Mouse (Mus musculus): Measurements from ENCODE around the gene Ak9.

Ak9 gene

DNA sequence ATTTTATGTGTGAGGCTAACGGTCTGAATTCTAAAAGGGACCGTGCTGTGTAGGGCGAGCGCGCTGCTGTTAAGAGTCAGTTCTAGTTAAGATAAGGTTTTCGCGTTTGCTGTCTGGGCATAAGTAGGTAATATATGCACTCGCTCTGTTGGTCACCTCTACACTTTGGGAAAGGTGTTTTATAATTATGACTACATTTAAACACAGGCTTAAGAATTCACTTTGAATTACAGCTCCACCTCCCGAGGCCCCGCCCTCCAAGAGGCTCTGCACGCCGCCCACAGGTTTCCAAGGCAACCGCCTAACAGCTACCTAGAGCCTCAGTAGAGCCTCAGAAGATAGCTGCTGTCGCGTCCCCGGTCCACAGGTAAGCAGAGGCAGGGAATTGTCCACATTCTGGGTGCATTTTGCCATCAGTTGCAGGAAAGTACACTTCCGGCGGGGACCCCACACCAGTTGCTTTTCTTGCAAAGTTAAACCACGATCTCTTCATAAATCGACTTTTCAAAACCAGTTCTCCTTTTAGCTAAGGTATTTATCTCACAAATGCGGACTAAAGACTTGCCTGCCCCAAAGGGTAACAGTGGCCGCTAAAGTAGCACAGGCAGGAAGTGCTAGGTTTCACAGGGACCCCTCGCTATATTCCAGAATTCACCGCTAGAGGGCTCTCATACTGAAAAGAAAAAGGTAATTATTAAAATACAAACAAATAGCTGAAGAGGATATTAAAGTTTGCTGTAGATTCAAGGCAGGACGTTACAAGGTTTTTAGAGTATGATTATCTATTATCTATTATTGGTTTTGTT is at the start of gene Ak9:
Ak9 (plus strand) TSS at position 342 of the 806 bp plus-strand sequence.
- peak; percentile 87 for DNase-seq

DNA sequence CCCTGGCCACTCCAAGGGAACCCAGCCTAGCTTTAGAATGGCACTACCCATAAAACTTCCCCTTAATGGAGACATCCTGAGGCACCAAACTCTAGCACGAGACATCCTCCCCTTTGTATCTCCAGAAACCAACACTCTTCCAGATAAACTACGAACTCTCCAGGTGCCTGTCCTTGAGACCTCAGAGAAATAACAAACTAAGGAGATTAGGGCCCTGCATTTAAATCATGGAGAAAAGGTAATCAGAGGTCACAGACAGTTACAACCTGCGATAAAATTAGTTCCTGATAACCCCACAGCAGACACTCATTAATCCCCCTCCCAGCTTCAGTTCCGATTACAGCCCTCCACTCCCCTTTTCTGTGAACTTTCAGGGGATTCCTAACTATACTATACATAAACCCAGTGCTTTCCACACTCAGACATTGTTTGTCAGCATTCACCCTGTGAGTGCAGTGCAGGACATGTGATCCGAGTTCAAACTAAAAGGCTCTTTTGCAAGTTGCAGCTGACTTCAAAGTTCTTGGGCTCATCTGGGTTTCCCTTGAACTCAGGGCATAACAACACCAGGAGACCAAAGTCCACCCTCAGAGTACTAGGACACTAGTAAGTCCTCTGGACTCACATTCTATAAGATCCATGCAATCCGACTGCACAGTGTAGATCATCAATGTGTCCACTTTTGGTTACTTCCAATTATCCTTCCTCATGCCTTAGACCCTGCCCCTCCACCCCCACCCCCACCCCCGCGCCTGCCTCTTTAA is 43.4 kb upstream of the Ak9 start:
- DNase-seq, result no peak

DNA sequence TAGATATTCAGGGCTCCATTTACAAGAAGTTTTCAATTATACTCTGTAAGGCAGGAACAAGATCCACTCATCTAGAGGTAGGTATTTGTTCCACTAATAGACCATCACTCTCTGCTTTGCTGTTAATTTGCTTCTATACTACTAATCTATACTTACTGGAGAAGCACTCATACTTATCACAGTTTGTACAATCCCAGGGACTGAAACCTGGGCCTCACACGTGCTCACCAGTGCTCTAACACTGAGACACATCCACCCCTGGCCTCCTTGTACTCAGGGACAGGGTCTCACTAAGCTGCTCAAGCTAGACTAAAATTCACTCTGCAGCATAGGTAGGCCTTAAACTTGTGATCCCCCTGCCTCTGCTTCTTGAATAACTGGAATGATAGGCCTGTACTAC is 42.6 kb upstream of the Ak9 start:
- DNase-seq, result no peak

DNA sequence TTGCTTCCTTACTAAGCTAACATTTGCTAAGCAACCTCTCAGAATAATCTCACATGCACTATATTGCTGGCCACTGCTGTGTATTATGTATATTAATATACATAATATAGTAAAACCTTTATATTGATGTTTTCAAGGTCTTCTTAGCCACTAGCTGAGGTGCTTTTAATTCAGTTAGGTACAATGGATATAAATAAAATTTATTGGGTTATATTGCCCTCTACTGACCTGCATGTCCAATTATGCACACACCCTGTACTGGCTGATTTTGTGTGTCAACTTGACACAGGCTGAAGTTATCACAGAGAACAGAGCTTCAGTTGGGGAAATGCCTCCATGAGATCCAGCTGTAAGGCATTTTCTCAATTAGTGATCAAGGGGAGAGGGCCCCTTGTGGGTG is 41.9 kb upstream of the Ak9 start:
- DNase-seq, result no peak

DNA sequence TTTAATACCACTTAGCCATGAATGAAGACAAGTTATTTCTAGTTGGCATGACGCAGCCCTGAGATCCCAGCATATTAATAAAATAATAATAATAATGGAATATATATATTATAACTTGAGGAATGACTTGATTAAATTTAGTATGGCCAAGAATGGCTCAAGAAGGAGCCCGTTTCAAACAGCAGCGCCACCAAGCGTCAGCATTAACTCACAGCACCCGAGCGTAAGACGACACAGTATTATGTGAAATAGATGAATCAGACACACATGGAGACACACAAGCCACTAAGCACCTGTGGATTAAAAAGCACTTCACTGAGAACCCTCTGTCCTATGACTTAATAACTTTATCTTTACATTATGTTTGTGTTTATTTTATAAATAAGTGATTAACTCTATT is 31.9 kb upstream of the Ak9 start:
- DNase-seq, result peak; percentile 43

DNA sequence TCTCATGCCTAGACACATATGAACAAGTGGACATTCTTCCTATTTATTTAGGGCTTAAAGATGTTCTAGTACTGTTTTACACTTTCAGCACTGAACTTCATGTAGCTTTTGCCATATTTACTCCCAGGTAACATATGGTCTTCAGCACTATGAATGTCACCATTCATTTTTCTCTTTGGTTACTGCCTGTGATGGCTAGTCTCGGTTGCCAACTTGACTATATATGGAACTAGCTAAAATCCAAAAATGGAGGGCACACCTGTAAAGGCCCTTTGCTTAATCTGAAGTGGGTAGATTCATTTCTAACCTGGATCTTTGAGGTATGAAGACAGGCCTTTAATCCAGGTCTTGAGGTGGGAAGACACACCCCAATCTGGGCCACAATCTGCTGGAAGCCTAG is 28.9 kb upstream of the Ak9 start:
- no peak for DNase-seq

DNA sequence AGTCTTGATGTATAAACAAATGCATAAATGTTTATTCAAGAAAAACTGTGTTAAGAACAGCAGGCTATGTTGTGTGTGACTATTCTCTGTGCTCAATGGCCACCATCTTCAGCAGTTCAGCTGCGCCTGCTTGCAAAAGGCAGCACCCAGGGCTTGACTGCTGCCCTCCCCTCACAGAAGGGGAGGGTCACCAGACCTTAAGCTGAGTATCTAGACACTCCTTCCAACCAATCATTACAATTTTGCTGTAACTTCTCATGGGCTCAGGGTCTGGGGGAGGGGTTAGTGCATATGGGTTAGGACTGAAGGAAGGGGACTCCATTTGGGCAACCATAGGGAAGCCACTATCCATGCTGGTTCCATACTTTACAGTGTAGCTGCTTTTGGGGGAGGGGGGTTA is 25.0 kb upstream of the Ak9 start:
- no peak for DNase-seq

DNA sequence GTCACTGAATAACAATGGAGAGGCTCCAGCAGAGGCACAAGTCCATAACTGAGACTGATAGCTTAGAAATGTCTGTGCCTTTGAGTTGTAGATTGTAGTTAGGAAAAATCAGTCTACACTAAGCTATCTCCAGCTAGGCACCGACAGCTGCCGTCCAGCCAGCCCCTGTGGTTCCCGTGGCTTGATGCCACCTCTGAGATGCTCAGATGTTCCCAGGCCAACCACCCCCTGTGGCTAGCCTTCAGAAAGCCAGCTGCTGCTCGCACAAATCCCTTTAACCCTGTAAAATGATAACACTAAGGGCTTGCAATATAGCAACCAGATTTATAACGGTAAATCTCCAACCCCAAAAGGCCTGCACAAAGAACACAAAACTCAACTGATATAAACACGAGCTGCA is 23.6 kb upstream of the Ak9 start:
- peak; percentile 38 for DNase-seq

DNA sequence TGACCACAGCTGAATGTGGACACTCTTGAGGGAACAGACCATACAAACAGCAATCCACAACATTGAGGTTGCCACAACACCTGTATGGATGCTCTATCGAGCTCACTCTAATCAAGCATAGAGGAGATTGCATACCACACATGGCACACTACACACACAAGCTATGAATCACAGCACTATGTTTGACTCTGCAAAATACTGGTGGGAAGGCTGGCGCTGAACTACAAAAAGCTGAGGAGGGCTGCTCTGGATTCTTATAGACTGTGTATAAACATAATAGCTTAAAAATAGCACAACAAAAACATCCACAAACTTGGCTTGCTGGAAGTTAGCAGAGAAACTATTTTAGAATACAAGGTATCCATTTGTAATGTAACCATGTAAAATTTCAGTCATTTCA is 23.0 kb upstream of the Ak9 start:
- DNase-seq, result no peak

DNA sequence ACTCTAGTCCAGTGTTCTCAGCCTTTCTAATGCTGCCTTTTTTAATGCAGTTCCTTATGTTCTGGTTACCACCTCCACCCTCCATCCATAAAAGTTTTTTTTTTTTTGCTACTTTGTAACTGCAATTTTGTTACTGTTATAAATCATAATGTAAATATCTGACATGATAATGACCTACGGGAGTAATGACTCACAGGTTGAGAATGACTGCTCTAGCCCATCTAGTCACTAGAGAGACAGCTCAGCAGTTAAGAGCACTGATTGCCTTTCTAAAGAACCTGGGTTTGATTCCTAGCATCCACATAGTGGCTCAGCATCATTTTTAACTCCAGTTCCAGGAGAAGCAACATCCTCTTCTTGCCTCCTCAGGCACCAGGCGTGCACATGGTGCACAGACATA is 21.7 kb upstream of the Ak9 start:
- no peak for DNase-seq

DNA sequence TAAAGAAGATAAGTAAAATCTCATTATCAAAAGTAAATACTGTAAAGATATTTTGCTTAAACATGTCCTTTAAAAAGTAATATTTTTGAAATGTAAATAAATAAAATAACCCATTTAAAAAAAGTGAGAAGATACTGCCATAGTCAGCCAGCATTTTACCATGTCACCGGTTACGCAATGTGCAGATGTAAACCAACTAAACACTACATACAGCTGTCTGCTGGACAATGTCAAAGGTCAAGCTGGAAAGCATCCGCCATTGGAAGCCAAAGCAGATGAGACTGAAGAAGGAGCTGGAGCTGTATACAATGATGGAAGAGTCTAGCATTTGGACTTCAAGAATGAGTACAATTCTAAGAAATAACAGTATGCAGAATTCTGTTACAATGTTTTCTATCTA is 16.2 kb upstream of the Ak9 start:
- DNase-seq, result no peak

DNA sequence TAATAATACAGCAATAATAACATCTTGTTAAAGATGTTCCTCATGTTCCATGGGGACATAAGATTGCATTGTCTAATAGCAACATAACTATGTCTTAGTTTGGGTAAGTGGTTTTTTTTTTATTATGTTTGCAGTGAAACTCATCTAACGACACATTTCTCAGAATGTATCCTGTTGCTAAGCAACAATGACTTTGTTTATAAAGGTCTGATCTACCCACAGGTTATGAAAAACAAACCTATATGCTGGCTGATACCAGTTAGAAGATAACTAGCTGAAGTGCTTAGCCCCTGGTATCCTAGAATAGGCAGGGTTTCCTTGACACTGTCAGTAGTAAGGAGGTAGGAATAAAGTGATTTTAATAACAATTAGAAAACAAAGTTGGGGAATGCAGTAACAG is 15.7 kb upstream of the Ak9 start:
- DNase-seq, result no peak

DNA sequence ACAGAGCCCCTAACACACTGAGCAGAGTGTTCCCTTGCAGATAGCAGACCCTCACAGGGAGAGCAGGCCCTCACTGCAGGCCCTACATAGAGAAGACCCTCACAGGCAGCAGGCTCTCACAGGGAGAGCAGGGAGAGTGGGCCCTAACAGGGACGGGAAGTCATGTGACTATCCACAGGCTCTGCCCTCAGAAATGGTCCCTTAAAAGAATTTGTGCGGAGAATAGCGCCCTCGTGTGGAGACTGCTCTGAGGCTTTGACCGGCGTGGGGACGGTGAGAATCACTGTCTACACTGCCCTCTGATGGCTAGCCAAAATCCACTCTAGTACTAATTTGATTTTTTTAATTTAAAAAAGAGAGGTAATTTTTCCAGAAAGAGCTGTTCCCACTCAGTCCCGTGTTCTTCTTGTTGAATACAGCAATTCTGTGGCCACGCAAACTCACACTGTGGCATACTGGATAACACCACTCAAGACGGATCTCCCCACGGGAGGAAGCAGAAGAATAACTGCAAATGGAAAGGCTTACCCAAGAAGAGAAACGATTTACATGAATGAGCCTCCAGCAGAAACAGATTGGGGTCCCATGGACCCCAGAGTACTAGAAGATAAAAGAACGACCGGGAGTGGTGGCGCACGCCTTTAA is 14.9 kb upstream of the Ak9 start:
- peak; percentile 94 for DNase-seq

DNA sequence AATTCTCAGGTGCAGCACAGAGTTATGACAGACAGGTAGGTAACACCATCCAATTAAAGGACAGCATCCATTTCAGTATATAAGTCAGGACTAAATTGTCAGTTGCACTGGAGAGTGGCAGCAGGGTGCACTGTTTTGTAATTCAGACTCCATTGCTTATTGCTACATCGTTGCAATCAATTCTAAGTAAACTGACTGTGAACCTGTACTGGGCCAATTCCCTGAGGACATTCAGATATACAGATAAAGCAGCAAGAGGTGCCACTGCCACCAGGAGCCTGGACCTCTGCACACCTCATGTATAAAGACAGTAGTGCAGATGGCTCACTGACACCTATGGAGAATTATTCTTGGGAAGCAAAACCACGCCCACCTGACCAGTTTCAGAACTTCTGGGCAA is 12.8 kb upstream of the Ak9 start:
- DNase-seq, result no peak

DNA sequence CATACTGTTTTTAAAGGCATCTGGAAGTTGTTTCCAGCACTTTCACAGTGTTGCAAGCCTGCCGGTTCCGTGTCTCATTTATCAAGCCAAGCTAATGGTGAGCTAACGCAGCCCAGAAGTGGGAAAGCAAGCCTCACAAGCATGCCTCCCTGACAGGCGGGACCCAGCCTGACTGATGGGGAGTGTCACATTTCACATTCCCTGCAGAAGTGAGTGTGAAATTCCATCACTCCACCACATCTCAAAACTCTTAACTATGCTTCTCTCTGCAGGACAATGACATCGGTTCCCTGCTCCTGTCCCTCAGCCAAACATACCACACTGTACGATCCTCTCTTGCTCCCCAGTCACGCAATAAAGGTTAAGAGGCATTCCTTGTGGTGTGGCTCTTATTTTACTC is 10.8 kb upstream of the Ak9 start:
- DNase-seq, result no peak

DNA sequence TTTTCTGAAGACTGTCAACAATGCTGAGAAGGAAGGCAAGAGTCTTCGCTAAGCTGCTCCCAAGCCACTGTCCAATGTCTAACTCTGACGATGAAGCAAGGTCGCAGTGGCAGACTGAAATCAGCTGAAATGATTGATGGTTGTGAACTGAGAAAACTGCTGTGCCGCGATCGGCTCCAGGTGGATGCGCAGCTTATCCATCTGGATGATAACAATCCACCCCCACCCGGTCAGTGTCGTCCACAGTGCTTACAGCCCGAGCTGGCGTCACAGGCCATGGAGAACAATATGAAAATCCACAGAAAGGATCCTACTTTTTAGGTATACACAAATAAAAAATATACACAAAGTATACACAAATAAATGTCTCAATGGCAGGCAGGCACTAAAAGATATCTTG is 9.0 kb upstream of the Ak9 start:
- no peak for DNase-seq

DNA sequence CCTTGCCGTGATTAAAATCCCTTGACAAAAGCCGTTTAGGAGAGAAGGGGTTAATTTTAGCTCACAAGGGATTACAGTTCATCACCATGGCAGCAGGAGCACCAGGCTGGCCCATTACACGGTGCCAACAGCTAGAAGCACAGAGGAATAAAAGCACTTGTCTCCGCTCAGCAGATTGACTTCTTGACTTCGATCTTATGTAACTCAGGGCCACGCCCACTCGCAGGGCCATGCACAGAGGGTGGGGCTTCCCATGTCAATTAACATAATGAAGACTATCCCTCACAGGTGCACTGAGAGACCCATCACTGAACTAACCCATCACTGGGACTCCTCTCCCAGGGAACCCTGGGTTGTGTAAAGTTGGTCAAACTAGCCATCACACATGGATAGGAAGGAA is 8.6 kb upstream of the Ak9 start:
- DNase-seq, result peak; percentile 71

DNA sequence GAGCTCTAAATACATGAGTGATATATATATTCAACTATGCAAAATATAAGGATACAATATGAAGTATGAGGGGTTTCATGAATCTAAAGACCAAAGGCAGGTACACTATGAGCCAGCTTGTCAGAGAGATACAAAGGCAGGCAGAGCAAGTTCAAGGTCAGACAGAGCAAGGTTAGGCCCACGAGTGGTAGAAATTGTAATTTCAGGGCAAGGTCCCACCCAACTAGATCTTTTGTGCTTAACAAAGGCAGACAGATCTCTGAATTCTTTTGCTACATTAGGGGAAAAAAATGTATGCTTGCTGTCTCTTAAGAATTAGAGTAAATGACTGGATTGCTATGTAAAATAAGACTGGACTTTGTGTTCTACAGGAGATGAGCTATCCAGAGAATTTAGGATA is 3.6 kb upstream of the Ak9 start:
- DNase-seq, result no peak

DNA sequence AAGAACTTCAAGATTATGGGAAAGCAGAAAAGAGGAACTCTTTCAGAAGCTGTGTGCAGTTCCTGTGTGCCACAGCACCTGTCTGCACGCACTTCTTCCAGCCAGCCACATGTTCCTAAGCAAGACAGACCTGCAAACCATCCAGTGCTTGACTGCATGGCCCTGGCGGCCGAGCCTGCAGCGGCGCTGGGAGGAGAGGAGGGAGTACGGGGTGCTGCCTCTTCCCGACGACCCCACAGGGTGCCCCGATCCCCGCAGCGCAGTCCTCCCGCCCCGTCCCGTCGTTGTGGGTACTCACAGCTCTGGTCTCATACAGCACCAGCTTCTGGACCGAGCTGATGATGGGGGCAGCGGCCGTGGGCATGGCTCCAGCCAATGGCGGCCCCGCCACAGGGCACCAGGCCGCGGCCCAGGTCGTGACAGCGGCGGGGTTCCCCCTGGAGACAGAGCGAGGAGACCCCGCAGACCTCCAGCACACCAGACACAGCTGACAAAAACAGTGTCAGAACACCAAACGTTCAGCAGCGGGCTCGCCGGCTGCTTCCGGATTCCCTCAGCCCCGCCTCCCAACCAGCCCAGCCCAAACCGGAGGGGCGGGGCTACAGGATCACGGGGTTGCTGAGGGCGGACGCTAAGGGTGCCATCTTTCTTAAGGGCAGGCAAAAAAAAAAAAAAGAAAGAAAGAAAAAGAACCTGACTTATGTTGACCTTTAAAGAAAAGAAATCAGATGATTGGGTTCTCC is 920 bp upstream of the Ak9 start, which contains the start of gene Fig4:
Fig4 (minus strand) TSS at position 572 of the 743 bp plus-strand sequence.
- peak; percentile 95 for DNase-seq

DNA sequence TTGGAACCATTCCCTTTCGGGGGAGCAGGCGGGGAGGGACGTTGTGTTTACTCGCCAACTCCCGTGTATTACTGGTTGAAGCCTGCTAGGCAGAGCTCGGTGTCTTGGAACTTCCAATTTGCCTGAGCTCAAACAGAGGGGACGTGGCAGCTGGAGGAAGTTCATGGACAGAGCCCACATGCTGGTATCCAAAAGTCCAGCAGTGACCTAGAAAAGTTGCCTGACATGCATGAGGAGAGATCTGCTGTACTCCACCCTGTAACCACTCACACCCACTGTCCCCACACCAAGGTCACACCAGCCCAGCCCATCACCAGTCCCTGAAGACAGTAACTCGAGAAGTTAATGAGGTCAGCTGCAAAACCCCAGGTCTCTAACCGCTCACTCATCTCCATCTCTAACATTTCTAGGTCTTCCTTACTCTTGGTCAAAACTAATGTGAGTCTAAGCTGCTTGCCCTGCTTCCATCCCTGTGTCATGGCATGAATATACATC is 1.2 kb downstream of the Ak9 start:
- DNase-seq, result no peak

DNA sequence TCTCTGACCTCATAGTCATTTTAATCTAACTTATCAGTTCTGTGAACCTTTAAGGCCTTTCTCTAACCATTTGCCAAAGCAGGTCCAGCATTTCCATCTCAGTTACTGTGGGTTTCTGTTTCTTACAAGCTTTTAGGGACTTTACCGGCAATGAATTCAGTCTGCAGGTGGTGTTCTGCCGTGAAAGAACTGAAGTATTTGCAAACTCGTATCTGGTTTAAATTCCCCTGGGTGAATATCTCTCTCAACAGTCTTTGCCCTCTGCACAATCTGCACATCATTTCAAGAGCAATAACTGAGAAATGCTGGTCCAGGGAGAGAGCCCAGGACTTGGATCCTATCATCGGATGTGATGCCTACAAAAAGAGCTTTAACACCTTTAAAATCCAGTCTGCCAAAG is 4.4 kb downstream of the Ak9 start:
- DNase-seq, result no peak

DNA sequence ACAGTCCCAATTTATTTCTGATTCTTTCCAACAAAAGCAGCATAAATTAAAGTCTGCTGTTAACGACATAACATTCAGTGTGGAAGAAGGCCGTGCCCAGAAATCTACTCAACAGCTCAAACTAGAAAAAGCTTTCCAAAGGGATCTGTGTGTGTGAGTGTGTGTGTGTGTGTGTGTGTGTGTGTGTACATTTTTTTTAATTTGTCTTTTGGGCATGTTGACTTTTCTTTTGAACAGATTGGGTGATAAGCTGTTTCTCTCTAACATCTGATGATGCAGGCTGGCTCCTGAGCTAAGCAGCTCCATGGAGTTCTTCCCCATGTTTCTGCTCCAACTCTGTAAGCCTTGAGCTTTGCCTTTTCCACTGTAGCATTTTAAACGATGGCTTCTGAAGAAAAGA is 12.1 kb downstream of the Ak9 start:
- DNase-seq, result no peak

DNA sequence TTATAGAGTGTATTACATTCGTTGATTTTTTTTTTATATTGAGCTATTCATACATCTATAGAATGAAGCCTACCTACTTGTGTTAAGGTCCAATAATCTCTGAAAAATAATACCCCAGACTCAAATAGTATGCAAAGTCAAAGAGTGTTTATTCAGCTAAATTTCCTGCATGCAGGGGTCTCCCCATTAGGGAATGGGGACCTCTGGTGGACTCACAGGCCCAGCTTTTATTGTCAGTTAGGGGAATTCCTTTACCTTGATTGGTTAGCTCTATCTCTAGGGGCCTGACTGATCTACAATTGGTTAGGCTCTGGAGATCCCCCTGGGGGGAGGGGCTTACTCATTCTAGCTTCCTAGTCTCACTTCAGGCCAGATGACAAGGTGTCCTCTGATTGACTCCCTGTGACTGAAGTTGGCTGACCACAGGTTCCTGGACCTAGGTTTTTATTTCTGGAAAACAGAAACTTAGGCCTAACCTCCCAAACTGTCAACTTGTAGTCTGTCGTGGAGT is 28.8 kb downstream of the Ak9 start:
- no peak for DNase-seq
